Mouse (Mus musculus) bone marrow, adult 2 months (tissue): Measurements from ENCODE around the gene Clcn6. TPM values are rescaled to one million over a fixed set of nuclear protein-coding genes. Genes with fewer than 3 reads are reported as not detected.

Experiments
- H3K27ac ChIP-seq: fragments of 200-500 bp; 2 replicates; pipeline ENCODE4 v1.5.1; 2012; ENCODE audit warnings: low read depth, mild to moderate bottlenecking, control low read depth, inconsistent platforms, low read length; ENCODE audit not compliant: control insufficient read depth, poor library complexity, insufficient read depth
- H3K4me1 ChIP-seq: fragments of 200-500 bp; 2 replicates; pipeline ENCODE4 v1.6.1; 2011; ENCODE audit warnings: low read length; ENCODE audit not compliant: control insufficient read depth, insufficient read depth
- H3K4me3 ChIP-seq: fragments of 200-500 bp; replicated peaks from 2 replicates; pipeline ENCODE3; 2011; ENCODE audit warnings: mild to moderate bottlenecking, low read depth, low read length, control low read depth; ENCODE audit not compliant: control insufficient read depth
- CTCF ChIP-seq: fragments of 200-500 bp; IDR thresholded peaks from 2 replicates; pipeline ENCODE4 v1.5.1; 2011; ENCODE audit warnings: low read length, control low read depth; ENCODE audit not compliant: control insufficient read depth, insufficient read depth
- POLR2A ChIP-seq: fragments of 200-500 bp; IDR thresholded peaks from 2 replicates; pipeline ENCODE4 v1.6.1; 2011; ENCODE audit warnings: low read depth, mild to moderate bottlenecking, control low read depth, low read length, borderline replicate concordance; ENCODE audit not compliant: control insufficient read depth
- WGBS: fragments of 180-500 bp; shearing (Covaris S2); methylation state at CpG from one replicate; pipeline ENCODE4 v1.1.7; 2018; 5-methylcytosine and 5-hydroxymethylcytosine counted together
- polyA plus RNA-seq: library from polyadenylated mRNA; stranded (reverse); fragments of >200 nt; gene quantifications from 2 replicates; pipeline ENCODE4 v1.2.4, GENCODE M21; 2011; ENCODE audit warnings: low replicate concordance; ENCODE audit not compliant: missing spikeins, insufficient read depth, insufficient read length

The Clcn6 gene
- polyA plus RNA-seq, 1 experiment: 6.8 TPM

- H3K4me3 ChIP-seq: peak overlapping the region; percentile 24
- H3K4me1 ChIP-seq: peaks cover 3% of the 10 kb centered on the region; the same call in 1 of the 2 replicates
- TF ChIP-seq POLR2A: no peak
- no peak for TF ChIP-seq CTCF
- WGBS: 2% methylated on average over 19 of the region's 19 CpGs
- H3K27ac ChIP-seq: no peak overlapping the region; the same call in 1 of the 2 replicates
Measured at GRCm38 (mm10) chr4:148040933-148041610, 2.5 kb upstream of the Clcn6 start.

- H3K4me3 ChIP-seq: no peak overlapping the region
- peaks cover 3% of the 10 kb centered on the region; the same call in 1 of the 2 replicates for H3K4me1 ChIP-seq
- 72% methylated on average over 15 of the region's 15 CpGs for WGBS
- H3K27ac ChIP-seq: no peak overlapping the region
- TF ChIP-seq POLR2A (no peak), CTCF (no peak)
Measured at GRCm38 (mm10) chr4:148040029-148040830, 1.6 kb upstream of the Clcn6 start.

GRCm38 (mm10) chr4:148039254-148040028 is 820 bp upstream of the Clcn6 start:
- peak overlapping the region; percentile 56 for H3K27ac ChIP-seq
- peak overlapping the region; percentile 75 for H3K4me3 ChIP-seq
- 22% methylated on average over 19 of the region's 19 CpGs for WGBS
- peaks cover 3% of the 10 kb centered on the region; the same call in 1 of the 2 replicates for H3K4me1 ChIP-seq
- TF ChIP-seq CTCF (no peak), POLR2A (no peak)

- H3K27ac ChIP-seq: peak overlapping the region; percentile 93
- 6% methylated on average over 26 of the region's 26 CpGs for WGBS
- peaks cover 3% of the 10 kb centered on the region; the same call in 1 of the 2 replicates for H3K4me1 ChIP-seq
- TF ChIP-seq CTCF (no peak), POLR2A (no peak)
- H3K4me3 ChIP-seq: peak overlapping the region; percentile 85
Measured at GRCm38 (mm10) chr4:148038079-148038599, 482 bp downstream of the Clcn6 start.

GRCm38 (mm10) chr4:148035440-148035839 is 3.2 kb downstream of the Clcn6 start:
- 78% methylated on average over 3 of the region's 3 CpGs for WGBS
- TF ChIP-seq CTCF: no peak
- no peak for TF ChIP-seq POLR2A
- H3K27ac ChIP-seq: no peak overlapping the region
- no peak overlapping the region for H3K4me3 ChIP-seq
- peaks cover 1% of the 10 kb centered on the region; the same call in 1 of the 2 replicates for H3K4me1 ChIP-seq

- TF ChIP-seq CTCF: no peak
- no peak for TF ChIP-seq POLR2A
- WGBS: 53% methylated on average over 7 of the region's 7 CpGs
- H3K27ac ChIP-seq: no peak overlapping the region
- no peak overlapping the region for H3K4me3 ChIP-seq
- no peaks in the 10 kb centered on the region for H3K4me1 ChIP-seq
Measured at GRCm38 (mm10) chr4:148033858-148034410, 4.7 kb downstream of the Clcn6 start.

- TF ChIP-seq CTCF (no peak), POLR2A (no peak)
- no peak overlapping the region for H3K4me3 ChIP-seq
- H3K4me1 ChIP-seq: no peaks in the 10 kb centered on the region
- 82% methylated on average over 5 of the region's 5 CpGs for WGBS
- no peak overlapping the region for H3K27ac ChIP-seq
Measured at GRCm38 (mm10) chr4:148030506-148030905, 8.1 kb downstream of the Clcn6 start.

- WGBS: 89% methylated on average over 7 of the region's 7 CpGs
- Histone ChIP-seq H3K27ac (no peak overlapping the region), H3K4me1 (no peaks in the 10 kb centered on the region), H3K4me3 (no peak overlapping the region)
- no peak for TF ChIP-seq POLR2A
- TF ChIP-seq CTCF: no peak
Measured at GRCm38 (mm10) chr4:148029297-148029696, 9.3 kb downstream of the Clcn6 start.
